Mouse (Mus musculus): ENCODE results near the gene Flot1. TPM values are rescaled to one million over a fixed set of nuclear protein-coding genes. Genes with fewer than 3 reads are reported as not detected.

The Flot1 gene
- polyA plus RNA-seq, 1 experiment from 2014 or later: 41.0 TPM

- H3K27ac ChIP-seq (replicated peaks): peak overlapping the region; percentile 92
- 0 out of 2 replicates have a peak, but pooled peaks have one; percentile 5 for ATAC-seq (ENCODE audit: low FRiP score, low TSS enrichment)
Observed at GRCm38 (mm10) chr17:35812736-35813135, 10.3 kb upstream of the Flot1 start.

DNA sequence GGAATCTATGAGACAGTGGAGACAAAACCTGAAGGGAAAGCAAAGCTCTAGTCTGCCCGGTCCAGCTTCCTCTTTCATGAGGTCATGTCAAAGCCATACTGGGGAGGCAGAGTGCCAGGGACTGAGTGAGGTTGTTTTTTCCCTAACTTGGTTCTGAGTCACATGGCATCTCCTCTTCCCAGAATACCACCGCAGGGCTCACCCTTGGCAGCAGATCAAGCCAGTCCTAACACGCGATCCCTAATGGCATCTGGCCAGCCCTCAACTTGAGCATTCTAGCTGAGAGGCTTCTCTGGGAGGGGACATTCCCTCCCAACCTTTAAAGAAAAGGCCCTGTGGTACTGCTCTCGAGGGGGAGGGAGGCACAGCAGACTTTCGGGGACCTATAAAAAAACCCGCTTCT lies 9.8 kb upstream of the Flot1 start:
- 12% methylated on average over 7 of the region's 7 CpGs for WGBS
- Histone ChIP-seq H3K4me3 (ENCODE audit: low read depth, low read length) (no peak overlapping the region), H3K36me3 (ENCODE audit: control insufficient read depth, insufficient read depth, low read length) (no peaks in the 10 kb centered on the region), H3K9ac (ENCODE audit: low read length) (no peak overlapping the region; the same call in 1 of the 2 replicates), H3K4me1 (replicated peaks; ENCODE audit: control insufficient read depth, insufficient read depth) (peaks cover 10% of the 10 kb centered on the region), H3K9me3 (ENCODE audit: control insufficient read depth, low read length) (no peaks in the 10 kb centered on the region), H3K27me3 (ENCODE audit: control insufficient read depth, insufficient read depth, low read length) (no peaks in the 10 kb centered on the region), H3K27ac (replicated peaks) (peak overlapping the region; percentile 92), H3K4me2 (replicated peaks; ENCODE audit: low read depth) (0 out of 2 replicates have a peak overlapping the region, but pooled peaks have one; percentile 18)
- no peak for TF ChIP-seq CTCF (IDR thresholded peaks at IDR 0.05; ENCODE audit: low read depth)
- TF ChIP-seq EP300 (optimal IDR thresholded peaks at IDR 0.05): peak; percentile 47
- peak; percentile 92 for DNase-seq (ENCODE audit: low spot score)
- peak; percentile 88 for ATAC-seq (ENCODE audit: low FRiP score, low TSS enrichment)

More at GRCm38 (mm10) chr17:35812736-35813135, 10.3 kb upstream of the Flot1 start:
- no peaks in the 10 kb centered on the region for H3K9me3 ChIP-seq (ENCODE audit: control insufficient read depth, low read length)
- DNase-seq (ENCODE audit: low spot score): no peak
- WGBS: 43% methylated on average over 6 of the region's 6 CpGs
- no peaks in the 10 kb centered on the region for H3K36me3 ChIP-seq (ENCODE audit: control insufficient read depth, insufficient read depth, low read length)
- no peak overlapping the region for H3K9ac ChIP-seq (ENCODE audit: low read length)
- TF ChIP-seq CTCF (IDR thresholded peaks at IDR 0.05; ENCODE audit: low read depth): no peak
- TF ChIP-seq EP300 (optimal IDR thresholded peaks at IDR 0.05): peak; percentile 20
- no peaks in the 10 kb centered on the region for H3K27me3 ChIP-seq (ENCODE audit: control insufficient read depth, insufficient read depth, low read length)
- peaks cover 10% of the 10 kb centered on the region for H3K4me1 ChIP-seq (replicated peaks; ENCODE audit: control insufficient read depth, insufficient read depth)
- no peak overlapping the region for H3K4me3 ChIP-seq (ENCODE audit: low read depth, low read length)
- H3K4me2 ChIP-seq (replicated peaks; ENCODE audit: low read depth): 0 out of 2 replicates have a peak overlapping the region, but pooled peaks have one; percentile 18

- Histone ChIP-seq H3K4me1 (replicated peaks; ENCODE audit: control insufficient read depth, insufficient read depth) (peaks cover 10% of the 10 kb centered on the region), H3K9ac (ENCODE audit: low read length) (peak overlapping the region; percentile 0; the same call in 1 of the 2 replicates), H3K36me3 (ENCODE audit: control insufficient read depth, insufficient read depth, low read length) (no peaks in the 10 kb centered on the region), H3K27ac (replicated peaks) (peak overlapping the region; percentile 92), H3K27me3 (ENCODE audit: control insufficient read depth, insufficient read depth, low read length) (no peaks in the 10 kb centered on the region), H3K4me3 (ENCODE audit: low read depth, low read length) (no peak overlapping the region), H3K9me3 (ENCODE audit: control insufficient read depth, low read length) (no peaks in the 10 kb centered on the region), H3K4me2 (replicated peaks; ENCODE audit: low read depth) (0 out of 2 replicates have a peak overlapping the region, but pooled peaks have one; percentile 12)
- ATAC-seq (ENCODE audit: low FRiP score, low TSS enrichment) (peak; percentile 77), DNase-seq (ENCODE audit: low spot score) (peak; percentile 56)
- TF ChIP-seq CTCF (IDR thresholded peaks at IDR 0.05; ENCODE audit: low read depth) (no peak), EP300 (optimal IDR thresholded peaks at IDR 0.05) (no peak)
- 44% methylated on average over 7 of the region's 7 CpGs for WGBS
Observed at GRCm38 (mm10) chr17:35813653-35814052, 9.4 kb upstream of the Flot1 start.

- TF ChIP-seq CTCF (IDR thresholded peaks at IDR 0.05; ENCODE audit: low read depth) (no peak), EP300 (optimal IDR thresholded peaks at IDR 0.05) (no peak)
- no peak overlapping the region for H3K9ac ChIP-seq (ENCODE audit: low read length)
Observed at GRCm38 (mm10) chr17:35814678-35815077, 8.4 kb upstream of the Flot1 start.

GRCm38 (mm10) chr17:35815836-35816235 lies 7.2 kb upstream of the Flot1 start:
- TF ChIP-seq EP300 (optimal IDR thresholded peaks at IDR 0.05) (no peak), CTCF (IDR thresholded peaks at IDR 0.05; ENCODE audit: low read depth) (no peak)
- Histone ChIP-seq H3K4me3 (ENCODE audit: low read depth, low read length) (no peak overlapping the region), H3K4me2 (replicated peaks; ENCODE audit: low read depth) (no peak overlapping the region), H3K27me3 (ENCODE audit: control insufficient read depth, insufficient read depth, low read length) (no peaks in the 10 kb centered on the region), H3K9me3 (ENCODE audit: control insufficient read depth, low read length) (no peaks in the 10 kb centered on the region), H3K4me1 (replicated peaks; ENCODE audit: control insufficient read depth, insufficient read depth) (peaks cover 10% of the 10 kb centered on the region), H3K36me3 (ENCODE audit: control insufficient read depth, insufficient read depth, low read length) (no peaks in the 10 kb centered on the region), H3K27ac (replicated peaks) (peak overlapping the region; percentile 92), H3K9ac (ENCODE audit: low read length) (0 out of 2 replicates have a peak overlapping the region, but pooled peaks have one; percentile 41)
- no peak for DNase-seq (ENCODE audit: low spot score)
- ATAC-seq (ENCODE audit: low FRiP score, low TSS enrichment): no peak
- WGBS: 49% methylated on average over 7 of the region's 7 CpGs

More at GRCm38 (mm10) chr17:35814678-35815077, 8.4 kb upstream of the Flot1 start:
- ATAC-seq (ENCODE audit: low FRiP score, low TSS enrichment) (peak; percentile 60), DNase-seq (ENCODE audit: low spot score) (peak; percentile 77)
- 13% methylated on average over 6 of the region's 6 CpGs for WGBS
- no peak overlapping the region for H3K4me3 ChIP-seq (ENCODE audit: low read depth, low read length)
- no peaks in the 10 kb centered on the region for H3K36me3 ChIP-seq (ENCODE audit: control insufficient read depth, insufficient read depth, low read length)
- no peaks in the 10 kb centered on the region for H3K27me3 ChIP-seq (ENCODE audit: control insufficient read depth, insufficient read depth, low read length)
- H3K27ac ChIP-seq (replicated peaks): peak overlapping the region; percentile 92
- peaks cover 10% of the 10 kb centered on the region for H3K4me1 ChIP-seq (replicated peaks; ENCODE audit: control insufficient read depth, insufficient read depth)
- H3K9me3 ChIP-seq (ENCODE audit: control insufficient read depth, low read length): no peaks in the 10 kb centered on the region
- no peak overlapping the region for H3K4me2 ChIP-seq (replicated peaks; ENCODE audit: low read depth)

- 50% methylated on average over 8 of the region's 14 CpGs for WGBS
- Histone ChIP-seq H3K9ac (ENCODE audit: low read length) (no peak overlapping the region), H3K9me3 (ENCODE audit: control insufficient read depth, low read length) (no peaks in the 10 kb centered on the region), H3K27ac (replicated peaks) (no peak overlapping the region), H3K27me3 (ENCODE audit: control insufficient read depth, insufficient read depth, low read length) (no peaks in the 10 kb centered on the region), H3K4me3 (ENCODE audit: low read depth, low read length) (no peak overlapping the region), H3K4me2 (replicated peaks; ENCODE audit: low read depth) (no peak overlapping the region), H3K36me3 (ENCODE audit: control insufficient read depth, insufficient read depth, low read length) (no peaks in the 10 kb centered on the region), H3K4me1 (replicated peaks; ENCODE audit: control insufficient read depth, insufficient read depth) (peaks cover 10% of the 10 kb centered on the region)
- TF ChIP-seq CTCF (IDR thresholded peaks at IDR 0.05; ENCODE audit: low read depth) (no peak), EP300 (optimal IDR thresholded peaks at IDR 0.05) (no peak)
- no peak for ATAC-seq (ENCODE audit: low FRiP score, low TSS enrichment)
- no peak for DNase-seq (ENCODE audit: low spot score)
Observed at GRCm38 (mm10) chr17:35816686-35817085, 6.3 kb upstream of the Flot1 start.

All from stomach, postnatal 0 days (tissue).